Mouse (Mus musculus): Measurements from ENCODE around the gene Sympk. TPM values are rescaled to one million over a fixed set of nuclear protein-coding genes. Genes with fewer than 3 reads are reported as not detected.

The Sympk gene
- total and polyA plus RNA-seq, 3 experiments = 43.7 to 141 (median 111) TPM

GRCm38 (mm10) chr7:18991660-18992293 is 32.4 kb upstream of the Sympk start:
- peaks cover 7 to 16% of the 10 kb centered on the region in 2 experiments for H3K4me1 ChIP-seq (ENCODE audit: control insufficient read depth in 1 of 2, insufficient read depth in 2 of 2)
- peak overlapping the region; percentile 46 to 54 (median 53) for H3K4me3 ChIP-seq (replicated peaks in 1 of 3; ENCODE audit: low read depth in 2 of 3, low read length in 2 of 3, poor library complexity in 1 of 3)
- peaks cover 35% of the 10 kb centered on the region for H3K27me3 ChIP-seq (replicated peaks)
- in situ Hi-C loops (cut with MboI; ENCODE audit: low pct_ligation_motif_present, low pct_unique_long_range_greater_than_20kb, low sequenced_read_pairs) (no loop called here), dilution Hi-C loops (cut with MboI; ENCODE audit: extremely low pct_ligation_motif_present, extremely low pct_unique_long_range_greater_than_20kb, low sequenced_read_pairs) (no loop called here)
- H3K36me3 ChIP-seq (replicated peaks in 1 of 2; ENCODE audit: control insufficient read depth in 1 of 2, insufficient read depth in 1 of 2, low read length in 1 of 2) = peaks cover 12 to 50% of the 10 kb centered on the region in 2 experiments
- H3K79me2 ChIP-seq (replicated peaks; ENCODE audit: control insufficient read depth, extremely low read depth, insufficient read depth, poor library complexity, severe bottlenecking) = no peaks in the 10 kb centered on the region
- no peak for DNase-seq (ENCODE audit: extremely low read depth)
- peak overlapping the region; percentile 89 for H3K9ac ChIP-seq (ENCODE audit: insufficient read depth, low read depth)
- H3K9me3 ChIP-seq (replicated peaks; ENCODE audit: low read length) = peaks cover 2% of the 10 kb centered on the region
- TF ChIP-seq KAT2A (IDR thresholded peaks at IDR 0.05; ENCODE audit: insufficient replicate concordance, low read length) (no peak), MAX (IDR thresholded peaks at IDR 0.05; ENCODE audit: low read length) (no peak), CHD2 (IDR thresholded peaks at IDR 0.05; ENCODE audit: low read length) (no peak), NRF1 (IDR thresholded peaks at IDR 0.05; ENCODE audit: low read depth, low read length) (no peak), JUND (conservative IDR thresholded peaks at IDR 0.05; ENCODE audit: low read depth, low read length) (no peak)
- H3K27ac ChIP-seq (ENCODE audit: insufficient read depth, low read depth) = no peak overlapping the region
- H3K4me2 ChIP-seq (ENCODE audit: insufficient read depth, low read depth, poor library complexity, severe bottlenecking) = peak overlapping the region; percentile 69

- peaks cover 30% of the 10 kb centered on the region for H3K27me3 ChIP-seq (replicated peaks)
- H3K9me3 ChIP-seq (replicated peaks; ENCODE audit: low read length) = peaks cover 2% of the 10 kb centered on the region
- H3K4me1 ChIP-seq (ENCODE audit: control insufficient read depth in 1 of 2, insufficient read depth in 2 of 2) = peaks cover 7 to 16% of the 10 kb centered on the region in 2 experiments
- dilution Hi-C loops (cut with MboI; ENCODE audit: extremely low pct_ligation_motif_present, extremely low pct_unique_long_range_greater_than_20kb, low sequenced_read_pairs) = no loop called here
- in situ Hi-C loops (cut with MboI; ENCODE audit: low pct_ligation_motif_present, low pct_unique_long_range_greater_than_20kb, low sequenced_read_pairs) = no loop called here
- H3K79me2 ChIP-seq (replicated peaks; ENCODE audit: control insufficient read depth, extremely low read depth, insufficient read depth, poor library complexity, severe bottlenecking) = no peaks in the 10 kb centered on the region
- no peak overlapping the region for H3K4me3 ChIP-seq (replicated peaks in 1 of 3; ENCODE audit: low read depth in 2 of 3, low read length in 2 of 3, poor library complexity in 1 of 3)
- DNase-seq (ENCODE audit: extremely low read depth) = no peak
- no peak for TF ChIP-seq GABPA (IDR thresholded peaks at IDR 0.05; ENCODE audit: insufficient replicate concordance, low read depth, low read length)
- no peak for TF ChIP-seq MAZ (IDR thresholded peaks at IDR 0.05; ENCODE audit: low read depth, low read length)
- TF ChIP-seq BHLHE40 (IDR thresholded peaks at IDR 0.05; ENCODE audit: low read depth, low read length) = no peak
- TF ChIP-seq TBP (conservative IDR thresholded peaks at IDR 0.05; ENCODE audit: low read depth, low read length) = no peak
- no peak for TF ChIP-seq CTCF (conservative IDR thresholded peaks at IDR 0.05 in 1 of 2, IDR thresholded peaks at IDR 0.05 in 1 of 2; ENCODE audit: low read depth in 2 of 2, low read length in 2 of 2)
- TF ChIP-seq SIN3A (IDR thresholded peaks at IDR 0.05; ENCODE audit: low read length) = no peak
- no peak for TF ChIP-seq MAFK (IDR thresholded peaks at IDR 0.05; ENCODE audit: insufficient replicate concordance, low read length)
- TF ChIP-seq ZMIZ1 (IDR thresholded peaks at IDR 0.05; ENCODE audit: low read depth, low read length) = no peak
- no peak for TF ChIP-seq EP300 (IDR thresholded peaks at IDR 0.05; ENCODE audit: low read length)
- H3K27ac ChIP-seq (ENCODE audit: insufficient read depth, low read depth) = no peak overlapping the region
- H3K4me2 ChIP-seq (ENCODE audit: insufficient read depth, low read depth, poor library complexity, severe bottlenecking) = no peak overlapping the region
- H3K36me3 ChIP-seq (replicated peaks in 1 of 2; ENCODE audit: control insufficient read depth in 1 of 2, insufficient read depth in 1 of 2, low read length in 1 of 2) = peaks cover 12 to 52% of the 10 kb centered on the region in 2 experiments
- H3K9ac ChIP-seq (ENCODE audit: insufficient read depth, low read depth) = no peak overlapping the region
These were observed 31.9 kb upstream of the Sympk start for GRCm38 (mm10) chr7:18992294-18992675.

GRCm38 (mm10) chr7:18993036-18993435 is 31.1 kb upstream of the Sympk start:
- peaks cover 8 to 23% of the 10 kb centered on the region in 2 experiments for H3K4me1 ChIP-seq (ENCODE audit: control insufficient read depth in 1 of 2, insufficient read depth in 2 of 2)
- H3K27me3 ChIP-seq (replicated peaks) = peaks cover 23% of the 10 kb centered on the region
- H3K4me3 ChIP-seq (replicated peaks in 1 of 3; ENCODE audit: low read depth in 2 of 3, low read length in 2 of 3, poor library complexity in 1 of 3) = no peak overlapping the region
- no peak overlapping the region for H3K9ac ChIP-seq (ENCODE audit: insufficient read depth, low read depth)
- dilution Hi-C loops (cut with MboI; ENCODE audit: extremely low pct_ligation_motif_present, extremely low pct_unique_long_range_greater_than_20kb, low sequenced_read_pairs) = no loop called here
- H3K27ac ChIP-seq (ENCODE audit: insufficient read depth, low read depth) = no peak overlapping the region
- no peak for DNase-seq (ENCODE audit: extremely low read depth)
- peaks cover 12 to 60% of the 10 kb centered on the region in 2 experiments for H3K36me3 ChIP-seq (replicated peaks in 1 of 2; ENCODE audit: control insufficient read depth in 1 of 2, insufficient read depth in 1 of 2, low read length in 1 of 2)
- TF ChIP-seq TBP (conservative IDR thresholded peaks at IDR 0.05; ENCODE audit: low read depth, low read length) (no peak), POLR2A (IDR thresholded peaks at IDR 0.05; ENCODE audit: low read depth, low read length) (no peak), E2F4 (IDR thresholded peaks at IDR 0.05; ENCODE audit: insufficient replicate concordance, low read depth, low read length) (no peak), RAD21 (IDR thresholded peaks at IDR 0.05; ENCODE audit: low read depth, low read length) (no peak), MAFK (IDR thresholded peaks at IDR 0.05; ENCODE audit: insufficient replicate concordance, low read length) (no peak), IRF4 (IDR thresholded peaks at IDR 0.05; ENCODE audit: low read depth, low read length) (no peak), ZC3H11A (IDR thresholded peaks at IDR 0.05; ENCODE audit: low read depth, low read length) (no peak), ELF1 (IDR thresholded peaks at IDR 0.05; ENCODE audit: low read depth, low read length) (no peak), CTCF (conservative IDR thresholded peaks at IDR 0.05 in 1 of 2, IDR thresholded peaks at IDR 0.05 in 1 of 2; ENCODE audit: low read depth in 2 of 2, low read length in 2 of 2) (no peak), MXI1 (IDR thresholded peaks at IDR 0.05; ENCODE audit: low read depth, low read length) (no peak)
- in situ Hi-C loops (cut with MboI; ENCODE audit: low pct_ligation_motif_present, low pct_unique_long_range_greater_than_20kb, low sequenced_read_pairs) = no loop called here
- no peaks in the 10 kb centered on the region for H3K79me2 ChIP-seq (replicated peaks; ENCODE audit: control insufficient read depth, extremely low read depth, insufficient read depth, poor library complexity, severe bottlenecking)
- peaks cover 2% of the 10 kb centered on the region for H3K9me3 ChIP-seq (replicated peaks; ENCODE audit: low read length)
- no peak overlapping the region for H3K4me2 ChIP-seq (ENCODE audit: insufficient read depth, low read depth, poor library complexity, severe bottlenecking)

Data from CH12.LX (cell line).